Mouse (Mus musculus) ES-E14 (cell line): ENCODE measurements at regions not wholly inside any gene's neighbourhood (a gene's known extent, or its start where the extent isn't known, plus 50 kb on each side); places are given as distances from the start of the nearest gene placed in this dataset.

Source experiments
- CHD2 ChIP-seq: IDR thresholded peaks from 2 replicates; pipeline ENCODE4 v1.6.1; 2014; ENCODE audit warnings: mild to moderate bottlenecking, low read depth, low read length, inconsistent platforms
- ZC3H11A ChIP-seq: IDR thresholded peaks from 2 replicates; pipeline ENCODE4 v1.6.1; 2012; ENCODE audit warnings: low read depth, mild to moderate bottlenecking, inconsistent platforms, low read length, borderline replicate concordance
- ZNF384 ChIP-seq: IDR thresholded peaks from 2 replicates; pipeline ENCODE4 v1.6.1; 2012; ENCODE audit warnings: low read depth, low read length, inconsistent platforms

DNA sequence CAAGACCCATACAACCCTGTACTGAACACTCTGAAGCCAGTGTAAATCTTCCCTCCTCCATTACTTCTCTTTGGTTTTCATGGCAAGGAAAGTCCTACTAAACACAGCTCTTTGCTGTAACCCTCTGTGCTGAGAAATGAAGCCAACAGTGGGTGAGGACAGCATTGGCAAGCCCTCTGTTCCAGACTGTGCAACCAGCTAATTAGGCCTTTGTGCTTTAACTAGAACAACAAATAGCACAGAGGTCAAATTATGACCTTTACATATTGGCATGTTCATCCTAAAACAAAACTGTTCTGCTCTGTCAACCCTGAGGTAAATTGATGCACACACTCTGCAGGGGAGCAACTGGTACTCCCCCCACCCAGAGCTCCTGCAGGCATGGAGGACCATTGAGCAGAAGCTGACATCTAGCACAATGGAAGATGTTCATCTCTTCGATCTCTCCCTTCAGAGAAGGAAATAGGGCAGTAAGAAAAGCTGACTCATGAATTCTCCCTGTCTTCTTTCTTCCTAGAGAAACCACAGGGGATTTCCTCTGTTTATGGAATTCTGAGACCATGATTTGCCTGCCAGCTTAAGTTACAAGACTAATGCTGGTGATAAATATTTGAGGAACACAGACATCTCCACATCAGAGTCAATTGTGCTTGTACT lies 163.1 kb downstream of the Ptger3 start:
- no peak for TF ChIP-seq ZC3H11A
- no peak for TF ChIP-seq ZNF384
- TF ChIP-seq CHD2 = no peak
